Mouse (Mus musculus): Measurements from ENCODE around the gene Csn1s1.

Gene Csn1s1

DNA sequence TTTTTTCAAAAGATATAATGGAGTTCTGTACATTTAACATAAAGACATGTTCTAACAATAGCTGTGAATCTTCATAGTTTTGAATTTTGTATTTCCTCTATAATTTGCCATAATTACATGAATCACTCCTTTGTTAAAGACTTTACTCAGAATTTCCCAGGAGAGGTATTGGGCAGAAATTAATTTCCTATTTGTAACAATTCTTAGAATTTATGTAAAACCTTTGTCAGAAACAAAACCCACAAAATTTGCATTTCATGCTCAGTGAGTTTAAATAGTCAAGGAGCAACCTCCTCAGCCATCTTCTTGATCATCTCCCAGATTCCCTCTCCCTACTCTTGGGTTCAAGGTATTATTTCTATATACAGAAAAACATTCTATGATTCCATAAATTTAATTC lies at the start of gene Csn1s1:
Gene Csn1s1 (plus strand): TSS at position 301 of the 400 bp plus-strand sequence.
- DNase-seq (ENCODE audit: low read depth): no peak

DNA sequence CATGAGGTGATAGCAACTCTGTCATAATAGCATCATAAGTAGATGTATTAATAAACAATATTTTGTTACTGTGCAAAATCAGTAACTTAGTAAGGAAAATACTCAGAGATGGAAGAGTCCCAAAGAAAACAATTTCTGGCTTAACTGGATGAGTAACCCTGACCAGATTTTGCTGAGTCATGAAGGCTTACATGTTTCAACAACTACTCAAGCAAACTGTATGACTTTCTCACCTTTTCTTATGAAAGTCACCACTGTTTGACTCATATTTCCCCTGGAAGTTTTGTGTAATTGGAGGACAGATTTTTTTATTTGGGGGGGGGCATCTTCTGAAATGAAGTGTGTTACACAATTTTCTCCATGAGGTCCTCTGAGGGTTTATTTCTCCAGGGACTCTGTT lies 43.3 kb upstream of the Csn1s1 start:
- DNase-seq (ENCODE audit: low read depth): peak; percentile 6

DNA sequence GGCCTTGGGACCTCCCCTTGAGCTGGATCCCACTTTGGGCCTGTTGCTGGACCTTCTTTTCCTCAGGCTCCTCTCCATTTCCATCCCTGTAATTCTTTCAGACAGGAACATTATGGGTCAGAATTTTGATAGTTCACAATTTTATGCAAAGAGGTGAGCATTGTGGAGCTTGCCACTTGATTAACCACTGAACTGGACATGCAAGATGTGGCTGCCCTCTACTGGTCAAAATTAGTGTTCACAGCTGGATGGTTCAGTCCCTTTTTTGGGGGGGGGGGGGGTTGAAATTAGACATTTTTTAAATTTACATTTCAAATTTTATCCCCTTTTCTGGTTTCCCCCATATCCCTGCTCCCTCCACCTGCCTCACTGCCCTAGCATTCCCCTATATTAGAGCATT lies 23.2 kb upstream of the Csn1s1 start:
- peak; percentile 23 for DNase-seq (ENCODE audit: low read depth)

DNA sequence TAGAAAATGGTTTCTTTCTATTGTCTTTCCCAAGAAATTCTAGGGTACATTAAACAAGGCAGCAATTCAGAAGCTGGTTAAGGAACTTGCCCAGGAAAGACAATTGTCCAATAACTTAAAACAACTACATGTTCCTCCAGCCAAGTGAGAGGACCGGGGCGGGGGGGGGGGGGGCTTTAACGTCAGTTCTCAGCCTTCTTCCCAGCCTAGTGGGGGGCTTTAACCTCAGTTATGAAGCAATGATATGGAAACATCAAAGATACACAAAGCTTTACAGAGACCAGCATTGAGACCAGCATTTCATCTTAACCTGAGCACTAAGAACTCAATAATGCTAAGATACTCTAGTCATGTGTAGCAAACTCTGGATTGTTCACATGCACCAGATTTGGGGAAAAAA lies 33.5 kb downstream of the Csn1s1 start, which contains the start of gene Csn2:
Gene Csn2 (minus strand): TSS at position 101 of the 400 bp plus-strand sequence.
- no peak for DNase-seq (ENCODE audit: low read depth)

DNA sequence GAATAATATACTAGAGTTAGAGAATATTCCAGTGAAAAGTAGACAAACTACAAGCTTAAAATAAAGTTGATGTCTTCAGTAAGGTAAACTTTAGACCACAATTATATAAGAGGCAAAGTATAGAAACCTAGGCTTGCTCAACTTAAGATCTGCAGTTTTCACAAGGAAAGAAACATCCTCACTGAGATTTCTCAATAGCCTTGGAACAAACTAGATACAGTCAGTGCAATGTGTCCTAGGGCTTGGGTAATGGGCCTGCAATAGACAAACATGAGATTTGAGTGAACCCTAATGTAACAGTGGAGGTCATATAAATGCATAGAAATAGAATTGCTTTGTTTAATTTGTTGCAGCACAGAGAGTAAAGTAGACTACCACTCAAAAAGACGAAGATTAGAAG lies 39.9 kb downstream of the Csn1s1 start:
- no peak for DNase-seq (ENCODE audit: low read depth)

Measured in NIH3T3 (cell line).